Mouse (Mus musculus): ENCODE measurements around the gene Kcnq5.

DNA sequence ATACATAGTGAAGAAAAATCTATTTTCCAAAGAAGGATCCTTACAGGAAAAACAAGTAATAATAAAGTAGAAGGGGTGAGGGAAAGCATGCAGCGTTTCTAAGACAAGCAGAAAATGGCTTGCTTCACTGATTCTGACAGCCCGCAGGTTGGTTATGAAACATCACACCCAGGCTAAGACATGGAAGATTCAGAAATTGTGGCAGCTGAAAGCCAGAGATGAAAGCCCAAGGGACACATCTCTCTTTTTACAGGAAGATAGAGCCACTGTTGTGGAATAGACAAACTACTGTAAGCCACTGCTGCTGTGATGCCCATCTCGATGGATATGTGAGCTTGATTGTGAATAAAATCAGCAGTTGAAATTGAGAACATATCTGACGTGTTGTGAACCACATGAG, 20.9 kb downstream of the Kcnq5 start:
- no peak for TF ChIP-seq CTCF (IDR thresholded peaks at IDR 0.05; ENCODE audit: low read depth, low read length)
- TF ChIP-seq POLR2A (IDR thresholded peaks at IDR 0.05; ENCODE audit: insufficient read depth, low read length), result no peak

All from ES-Bruce4 (cell line).